Mouse (Mus musculus) bone marrow macrophage, adult 2 months (primary cell): ENCODE data around the gene 1700017D01Rik. TPM values are rescaled to one million over a fixed set of nuclear protein-coding genes. Genes with fewer than 3 reads are reported as not detected.
A peak's percentile ranks its signal among the peaks of the same experiment; 100 is the strongest.
"Not testable (repeated sequence)": the region's sequence is repeated elsewhere in the genome, so short reads cannot be mapped to it uniquely, and the experiment has no call there.

Experiments
- H3K27ac ChIP-seq: 2 replicates; pipeline ENCODE4 v1.5.1; 2012; ENCODE audit warnings: low read depth, low read length; ENCODE audit not compliant: insufficient read depth
- H3K4me1 ChIP-seq: 2 replicates; pipeline ENCODE4 v1.6.1; 2012; ENCODE audit warnings: low read length; ENCODE audit not compliant: control insufficient read depth, insufficient read depth
- H3K4me3 ChIP-seq: 2 replicates; pipeline ENCODE4 v1.5.1; 2012; ENCODE audit warnings: mild to moderate bottlenecking, low read length, moderate library complexity; ENCODE audit not compliant: insufficient read depth
- CTCF ChIP-seq: IDR thresholded peaks from 2 replicates; pipeline ENCODE4 v1.5.1; 2012; ENCODE audit warnings: low read depth, mild to moderate bottlenecking, low read length, moderate library complexity
- POLR2A ChIP-seq: IDR thresholded peaks from 2 replicates; pipeline ENCODE4 v1.6.1; 2012; ENCODE audit warnings: mild to moderate bottlenecking, low read depth, low read length, borderline replicate concordance
- polyA plus RNA-seq: library from polyadenylated mRNA; stranded (reverse); fragments of >200 nt; gene quantifications from 2 replicates; pipeline ENCODE4 v1.2.4, GENCODE M21; 2012; ENCODE audit not compliant: missing spikeins, insufficient read depth, insufficient read length

Gene 1700017D01Rik
- not detected in 2 replicates for polyA plus RNA-seq

DNA sequence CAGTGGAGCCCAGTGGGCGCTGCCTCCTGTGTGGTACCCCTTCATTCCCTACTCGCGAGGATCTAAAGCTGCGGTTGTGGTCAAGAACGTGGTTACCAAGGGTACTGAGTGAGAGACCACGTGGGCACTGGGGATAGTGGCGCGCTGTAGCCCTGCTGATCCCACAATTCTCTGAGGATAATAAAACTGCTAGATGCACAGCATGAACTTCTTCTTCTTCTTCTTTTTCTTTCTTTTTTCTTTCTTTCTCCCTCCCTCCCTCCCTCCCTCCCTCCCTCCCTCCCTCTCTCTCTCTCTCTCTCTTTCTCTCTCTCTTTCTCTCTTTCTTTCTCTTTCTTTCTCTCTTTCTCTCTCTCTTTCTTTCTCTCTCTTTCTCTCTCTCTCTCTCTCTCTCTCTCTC is at the start of gene 1700017D01Rik:
TSS of gene 1700017D01Rik (minus strand) at position 101 of the 400 bp plus-strand sequence.
- not testable (repeated sequence) for H3K4me1 ChIP-seq, H3K27ac ChIP-seq, H3K4me3 ChIP-seq

DNA sequence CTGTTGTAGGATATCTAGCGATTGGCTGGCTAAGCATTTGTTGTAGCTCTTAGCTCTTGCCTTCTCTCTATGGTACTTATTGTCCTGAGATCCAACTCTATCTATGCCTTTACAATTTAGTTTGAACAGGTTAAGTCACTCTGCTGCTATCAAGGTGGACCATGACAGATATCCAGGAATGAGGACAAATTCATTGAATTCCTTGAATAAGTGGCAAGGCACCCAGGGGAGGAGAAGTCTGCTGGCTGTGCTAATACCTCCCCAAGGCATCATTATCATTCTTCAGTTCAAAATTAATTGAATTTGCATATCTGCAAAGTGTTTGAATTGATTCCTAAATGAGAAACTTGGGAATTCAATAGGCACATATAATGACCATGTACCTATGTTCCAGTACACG is 46.8 kb upstream of the 1700017D01Rik start:
- no peak for TF ChIP-seq POLR2A
- TF ChIP-seq CTCF, result no peak
- H3K4me1 ChIP-seq, result no peaks in the 10 kb centered on the region
- no peak overlapping the region for H3K4me3 ChIP-seq
- no peak overlapping the region for H3K27ac ChIP-seq

DNA sequence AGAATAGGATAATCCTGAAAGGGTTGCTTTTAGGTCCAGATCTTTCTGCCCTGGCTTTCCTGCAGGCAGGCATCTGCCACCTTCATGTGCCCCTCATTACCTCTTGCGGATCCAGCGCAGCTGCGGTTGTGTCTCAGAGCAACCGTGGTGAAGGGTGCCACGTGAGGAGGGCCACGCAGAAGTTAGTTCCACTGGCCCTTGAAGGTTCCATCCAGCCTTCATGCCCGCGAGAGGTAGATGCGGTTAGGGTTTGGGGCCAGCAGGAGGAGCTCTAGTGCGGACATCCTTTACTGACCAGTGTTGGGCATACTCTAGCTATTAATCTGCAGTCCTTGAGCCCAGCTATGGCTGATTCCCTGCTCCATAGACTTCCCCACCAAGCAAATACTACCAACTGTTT is 34.5 kb upstream of the 1700017D01Rik start, which contains the start of gene 1700025F22Rik:
TSS of gene 1700025F22Rik (minus strand) at position 149 of the 400 bp plus-strand sequence.
- TF ChIP-seq CTCF, result peak; percentile 20; the same call in 1 of the 2 replicates
- no peak for TF ChIP-seq POLR2A
- no peaks in the 10 kb centered on the region for H3K4me1 ChIP-seq
- H3K4me3 ChIP-seq, result no peak within 1 kb of the TSS
- no peak within 1 kb of the TSS for H3K27ac ChIP-seq

DNA sequence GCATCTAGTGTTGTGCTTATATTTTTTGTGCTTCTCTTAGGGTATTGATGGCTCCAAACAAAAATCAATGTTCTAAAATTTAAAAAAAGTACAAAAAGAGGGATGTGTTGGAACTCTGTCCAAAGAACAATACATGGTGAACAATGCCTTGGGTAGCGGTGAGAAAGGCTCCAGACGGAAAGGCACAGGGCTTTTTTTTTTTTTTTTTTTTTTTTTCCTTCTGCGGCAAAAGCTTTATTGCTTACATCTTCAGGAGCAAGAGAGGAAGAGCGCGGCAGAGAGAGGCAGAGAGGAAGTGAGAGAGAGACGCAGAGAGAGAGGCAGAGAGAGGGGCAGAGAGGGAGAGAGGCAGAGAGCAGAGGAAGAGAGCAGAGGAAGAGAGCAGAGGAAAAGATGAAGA is 27.2 kb upstream of the 1700017D01Rik start:
- H3K4me1 ChIP-seq, H3K27ac ChIP-seq, H3K4me3 ChIP-seq: not testable (repeated sequence)

DNA sequence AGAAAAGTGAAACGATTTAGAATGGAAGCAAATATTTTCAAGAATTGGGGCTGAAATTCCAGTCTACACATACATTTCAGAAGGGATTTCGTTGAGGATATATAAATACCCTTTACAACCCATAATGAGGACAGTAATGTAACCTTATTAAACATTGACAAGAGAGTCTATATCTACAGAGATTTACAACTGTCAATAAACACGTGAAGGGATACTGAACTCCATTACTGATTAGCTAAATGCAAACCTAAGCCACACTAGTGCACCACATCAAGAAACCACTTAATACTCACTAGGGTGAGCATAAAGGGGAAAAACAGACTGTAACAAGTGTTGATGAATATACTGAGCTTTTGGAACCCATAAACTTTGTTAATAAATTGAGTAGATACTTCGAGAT is 4.7 kb upstream of the 1700017D01Rik start:
- Histone ChIP-seq H3K27ac (no peak overlapping the region), H3K4me3 (no peak overlapping the region), H3K4me1 (no peaks in the 10 kb centered on the region)
- TF ChIP-seq POLR2A, result no peak
- TF ChIP-seq CTCF, result no peak

DNA sequence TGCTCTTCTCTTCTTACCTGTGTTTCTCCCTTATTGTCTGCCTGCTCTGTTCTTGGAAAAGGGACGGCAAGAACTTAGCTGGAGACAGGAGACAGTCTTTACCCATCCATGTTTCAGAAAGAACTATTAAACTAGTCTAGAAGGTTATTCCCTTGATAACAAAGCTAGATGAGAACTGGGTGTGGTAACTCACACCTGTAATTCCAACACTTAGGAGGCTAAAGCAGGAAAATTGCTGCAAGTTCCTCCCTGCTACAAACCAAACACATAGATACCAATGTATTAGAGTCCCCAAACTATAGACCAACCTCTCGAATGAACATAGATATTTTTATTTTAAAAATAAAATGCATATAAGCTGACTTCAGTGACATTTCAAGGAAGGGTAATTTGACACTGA is 4.2 kb upstream of the 1700017D01Rik start:
- H3K27ac ChIP-seq, result no peak overlapping the region
- TF ChIP-seq CTCF (no peak), POLR2A (no peak)
- no peak overlapping the region for H3K4me3 ChIP-seq
- H3K4me1 ChIP-seq, result no peaks in the 10 kb centered on the region

DNA sequence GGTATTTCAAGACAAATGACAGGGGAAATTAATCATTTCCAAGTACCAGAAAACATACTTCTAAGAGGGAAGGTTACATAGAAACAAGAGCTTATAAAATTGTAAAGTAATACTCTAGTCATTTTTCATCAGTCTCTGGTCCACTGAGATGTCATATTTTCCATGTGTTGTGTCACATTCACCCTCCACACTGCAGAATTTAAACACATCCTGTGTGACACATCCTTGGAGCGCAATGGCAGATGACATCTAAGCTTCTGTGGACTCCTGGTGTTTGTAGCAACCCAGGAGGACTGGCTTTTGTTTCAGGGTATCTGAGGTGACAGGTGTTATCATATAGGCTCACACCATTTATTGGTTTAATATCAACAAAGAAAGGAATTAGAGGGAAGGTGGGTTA is 974 bp downstream of the 1700017D01Rik start:
- TF ChIP-seq CTCF (no peak), POLR2A (no peak)
- no peak overlapping the region for H3K4me3 ChIP-seq
- H3K27ac ChIP-seq, result no peak overlapping the region
- no peaks in the 10 kb centered on the region for H3K4me1 ChIP-seq

DNA sequence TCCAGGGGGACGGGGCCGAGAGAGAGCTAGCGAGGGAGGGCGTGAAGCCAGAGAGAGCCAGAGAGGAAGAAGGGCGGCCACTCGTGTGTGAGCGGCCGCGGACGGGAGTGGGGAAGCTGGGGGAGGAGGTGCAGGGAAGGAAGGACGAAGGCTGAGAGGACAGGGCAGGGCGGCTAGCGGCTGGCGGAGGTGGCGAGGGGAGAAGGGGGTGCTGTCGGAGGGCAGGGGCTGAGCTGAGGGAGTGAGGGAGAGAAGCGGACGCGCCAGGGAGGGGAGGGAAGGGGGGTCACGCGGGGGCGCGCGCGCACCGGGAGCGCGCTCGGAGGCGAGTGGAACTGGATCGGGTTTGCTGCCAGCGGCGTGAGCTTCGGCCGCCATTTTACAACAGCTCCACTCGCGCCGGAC is 9.7 kb downstream of the 1700017D01Rik start:
- H3K4me3 ChIP-seq, H3K27ac ChIP-seq: not testable (repeated sequence)
- H3K4me1 ChIP-seq, result peaks cover 19% of the 10 kb centered on the region

DNA sequence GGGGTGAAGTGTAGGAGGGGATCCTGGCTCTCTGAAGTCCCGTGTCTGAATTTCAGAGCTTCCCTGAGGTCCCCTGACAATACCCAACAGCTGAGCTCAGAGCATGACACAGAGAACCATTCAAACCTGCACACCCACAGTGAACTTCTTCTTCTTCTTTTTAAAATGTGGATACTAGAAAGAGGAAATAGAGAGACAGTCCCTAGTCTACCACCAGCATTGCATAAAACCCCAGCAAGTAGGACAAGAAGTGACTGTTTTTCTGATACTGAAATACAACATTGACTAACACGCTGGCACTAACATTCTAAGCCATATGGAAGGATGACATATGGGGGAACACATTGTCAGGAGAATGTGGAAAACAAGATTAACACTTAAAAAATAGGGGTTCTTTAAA is 11.3 kb downstream of the 1700017D01Rik start:
- Histone ChIP-seq H3K4me1 (peaks cover 19% of the 10 kb centered on the region), H3K27ac (no peak overlapping the region), H3K4me3 (no peak overlapping the region)
- TF ChIP-seq POLR2A, result no peak

DNA sequence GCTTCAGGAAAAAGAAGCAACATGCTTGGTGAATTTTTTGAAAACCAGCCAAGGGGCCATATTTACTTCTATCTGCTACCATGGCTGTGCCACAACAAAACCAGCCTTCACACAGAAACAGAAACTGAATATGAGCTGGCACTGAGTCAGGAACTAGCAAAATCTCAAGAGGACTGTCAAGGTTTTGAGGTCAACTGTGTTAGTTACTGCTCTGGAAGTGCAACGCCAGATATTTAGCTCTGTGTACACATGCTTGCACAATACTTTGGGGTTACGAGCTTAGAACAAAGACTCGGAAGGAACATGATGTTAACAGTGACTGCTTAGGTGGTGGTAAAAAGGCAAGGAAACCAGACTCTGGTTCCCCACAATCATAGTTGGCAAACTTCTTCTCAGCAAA is 22.9 kb downstream of the 1700017D01Rik start:
- H3K4me1 ChIP-seq, result peaks cover 18% of the 10 kb centered on the region
- peak overlapping the region; percentile 51 for H3K27ac ChIP-seq
- no peak overlapping the region for H3K4me3 ChIP-seq
- no peak for TF ChIP-seq POLR2A
- no peak for TF ChIP-seq CTCF

DNA sequence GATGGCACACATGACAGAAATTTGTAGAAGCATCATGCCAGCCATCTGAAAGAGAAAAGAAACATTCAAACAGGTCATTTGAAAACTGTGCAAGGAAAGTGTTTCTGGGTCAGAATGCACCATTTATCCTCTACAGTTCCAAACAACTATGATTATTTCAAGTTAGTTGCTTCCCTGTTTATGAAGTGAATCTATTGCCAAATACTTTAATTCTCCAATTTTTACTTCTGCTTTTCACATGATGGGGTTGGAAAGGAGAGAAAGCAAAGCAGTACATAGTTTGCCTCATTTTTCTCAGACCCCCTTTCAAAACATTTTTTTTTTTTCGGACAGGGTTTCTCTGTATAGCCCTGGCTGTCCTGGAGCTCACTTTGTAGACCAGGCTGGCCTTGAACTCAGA is 28.8 kb downstream of the 1700017D01Rik start:
- H3K4me1 ChIP-seq, result peaks cover 20% of the 10 kb centered on the region
- H3K27ac ChIP-seq, result peak overlapping the region; percentile 72
- H3K4me3 ChIP-seq, result no peak overlapping the region
- no peak for TF ChIP-seq POLR2A

DNA sequence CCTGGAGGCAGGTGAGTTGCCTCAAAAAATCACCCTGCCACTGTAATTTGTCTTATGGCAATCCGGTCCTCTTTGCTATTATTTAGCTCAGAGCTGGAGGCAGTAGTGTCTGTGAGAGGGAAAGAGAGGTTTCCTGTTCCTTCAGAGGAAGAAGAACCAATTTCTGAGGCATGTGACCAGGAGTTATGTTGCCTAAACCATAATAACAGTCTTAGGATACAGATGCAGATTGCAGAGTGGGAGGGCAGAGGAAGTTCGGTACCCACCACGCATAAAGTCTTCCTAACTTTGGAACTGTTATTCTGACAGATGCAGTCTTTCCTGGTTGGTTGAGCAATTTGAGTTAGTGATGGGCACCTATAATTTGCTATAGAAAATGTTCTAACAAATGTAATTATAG is 32.3 kb downstream of the 1700017D01Rik start:
- Histone ChIP-seq H3K4me1 (peaks cover 25% of the 10 kb centered on the region), H3K27ac (no peak overlapping the region), H3K4me3 (no peak overlapping the region)
- no peak for TF ChIP-seq CTCF
- no peak for TF ChIP-seq POLR2A

DNA sequence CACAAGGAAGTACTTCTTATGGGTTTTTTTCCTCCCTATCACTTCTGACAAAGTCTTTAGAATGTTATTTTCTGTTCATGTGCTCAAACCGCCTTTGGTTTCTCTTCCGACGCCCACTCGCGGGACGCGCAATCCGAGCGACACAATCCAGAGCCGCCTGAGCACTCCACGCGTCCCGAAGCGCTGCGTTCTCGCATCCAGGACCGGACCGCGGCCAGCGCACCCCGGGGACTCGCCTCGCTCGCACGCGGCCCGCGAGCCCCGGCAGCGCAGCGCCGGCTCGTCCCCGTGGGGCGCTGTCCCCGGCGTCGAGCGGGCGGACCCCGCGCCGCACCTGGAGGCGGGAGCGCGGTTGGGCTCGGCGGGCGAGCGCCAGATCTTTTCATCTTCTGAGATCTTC is 38.5 kb downstream of the 1700017D01Rik start:
- not testable (repeated sequence) for H3K27ac ChIP-seq, H3K4me1 ChIP-seq
- H3K4me3 ChIP-seq, result peak overlapping the region; percentile 52
